Mouse (Mus musculus) mature B cell (primary cell): ENCODE data around the gene Vmn2r73.
"Not testable (repeated sequence)": the region's sequence is repeated elsewhere in the genome, so short reads cannot be mapped to it uniquely, and the experiment has no call there.

Source experiments
- in situ Hi-C: fragments of 300-500 bp; cut with MboI; formaldehyde crosslinking; loops from 2 replicates; pipeline ENCODE4 v1.14.3; 2019

Vmn2r73 gene

GRCm38 (mm10) chr7:85876166-85876565 lies at the start of gene Vmn2r73:
TSS of gene Vmn2r73 (minus strand) at chr7:85876266.
- in situ Hi-C loops = no loop called here

GRCm38 (mm10) chr7:85840090-85840948 lies 35.7 kb downstream of the Vmn2r73 start:
- in situ Hi-C loops = no loop called here

- in situ Hi-C loops = not testable (repeated sequence)
Observed at GRCm38 (mm10) chr7:85818092-85818491, 58.0 kb downstream of the Vmn2r73 start.
